Mouse (Mus musculus) erythroblast, embryonic 14.5 days (primary cell): Measurements from ENCODE around the gene Dydc2.

Experiments
- GATA1 ChIP-seq: IDR thresholded peaks from 2 replicates; pipeline ENCODE4 v1.6.1; 2012; ENCODE audit warnings: low read length, inconsistent platforms, mixed read lengths
- TAL1 ChIP-seq: IDR thresholded peaks from 3 replicates; pipeline ENCODE4 v1.6.1; 2012; ENCODE audit warnings: low read length, inconsistent platforms, mixed read lengths

- TF ChIP-seq TAL1 (no peak), GATA1 (no peak)
Observed at GRCm38 (mm10) chr14:41033135-41034110, 35.6 kb downstream of the Dydc2 start.
